Mouse (Mus musculus) MEL (cell line): ENCODE data around the gene Slc11a2. TPM values are rescaled to one million over a fixed set of nuclear protein-coding genes. Genes with fewer than 3 reads are reported as not detected.

Source experiments
- DNase-seq: peaks from one replicate; pipeline ENCODE4 v3.0.0; 2011; ENCODE audit warnings: low read depth, low spot score
- H3K27ac ChIP-seq: 2 replicates; pipeline ENCODE4 v1.5.1; 2012; ENCODE audit warnings: low read depth, mild to moderate bottlenecking, control low read depth, low read length, moderate library complexity; ENCODE audit not compliant: control insufficient read depth
- H3K27me3 ChIP-seq, 2 experiments: fragments of 150-350 bp in 1 of 2; sonication (generic) in 1 of 2; 2 replicates each; pipeline ENCODE4 v1.6.1; 2012; ENCODE audit warnings: low read length in 2 of 2, mild to moderate bottlenecking in 2 of 2, improper control_type of control experiment in 1 of 2, moderate library complexity in 1 of 2; ENCODE audit not compliant: insufficient read depth in 2 of 2, control insufficient read depth in 1 of 2
- H3K36me3 ChIP-seq, 2 experiments: 2 replicates each; pipeline ENCODE4 v1.6.1; 2012 to 2014; ENCODE audit warnings: low read length in 2 of 2, improper control_type of control experiment in 1 of 2, inconsistent platforms in 1 of 2, mild to moderate bottlenecking in 1 of 2; ENCODE audit not compliant: insufficient read depth in 2 of 2, control insufficient read depth in 1 of 2
- H3K4me1 ChIP-seq, 2 experiments: fragments of 150-350 bp in 1 of 2; sonication (generic) in 1 of 2; 2 replicates each; pipeline ENCODE4 v1.6.1; 2012; ENCODE audit warnings: low read length in 2 of 2, improper control_type of control experiment in 1 of 2, mild to moderate bottlenecking in 1 of 2; ENCODE audit not compliant: insufficient read depth in 2 of 2, control insufficient read depth in 1 of 2
- H3K4me3 ChIP-seq, 2 experiments: fragments of 150-350 bp in 1 of 2; sonication (generic) in 1 of 2; 2 replicates each; pipeline ENCODE4 v1.5.1; 2012; ENCODE audit warnings: low read depth in 2 of 2, low read length in 2 of 2, mild to moderate bottlenecking in 2 of 2, moderate library complexity in 2 of 2, control low read depth in 1 of 2, improper control_type of control experiment in 1 of 2; ENCODE audit not compliant: control insufficient read depth in 1 of 2, insufficient read depth in 1 of 2
- H3K79me2 ChIP-seq: 2 replicates; pipeline ENCODE4 v1.6.1; 2012; ENCODE audit warnings: mild to moderate bottlenecking, low read length, moderate library complexity; ENCODE audit not compliant: control insufficient read depth, poor library complexity, insufficient read depth
- H3K9ac ChIP-seq: 2 replicates; pipeline ENCODE4 v1.6.1; 2012; ENCODE audit warnings: low read depth, mild to moderate bottlenecking, control low read depth, low read length, moderate library complexity; ENCODE audit not compliant: control insufficient read depth, poor library complexity, severe bottlenecking
- H3K9me3 ChIP-seq: fragments of 150-350 bp; sonication (generic); replicated peaks from 2 replicates; pipeline ENCODE4 v1.6.1; 2012; ENCODE audit warnings: mild to moderate bottlenecking, low read length, improper control_type of control experiment, moderate library complexity; ENCODE audit not compliant: insufficient read depth
- CHD2 ChIP-seq: IDR thresholded peaks from 2 replicates; pipeline ENCODE4 v1.6.1; 2011; ENCODE audit warnings: low read length, improper control_type of control experiment
- CTCF ChIP-seq, 3 experiments: IDR thresholded peaks in 2 of 3; conservative IDR thresholded peaks in 1 of 3; 2 replicates each; pipeline ENCODE4 v1.5.1; 2011 to 2012; ENCODE audit warnings: low read length in 3 of 3, low read depth in 2 of 3, mild to moderate bottlenecking in 2 of 3, improper control_type of control experiment in 1 of 3, inconsistent platforms in 1 of 3, mixed read lengths in 1 of 3, moderate library complexity in 1 of 3; ENCODE audit not compliant: control insufficient read depth in 1 of 3, insufficient read depth in 1 of 3, poor library complexity in 1 of 3, severe bottlenecking in 1 of 3
- GABPA ChIP-seq: IDR thresholded peaks from 2 replicates; pipeline ENCODE4 v1.6.1; 2012; ENCODE audit warnings: low read depth, mild to moderate bottlenecking, inconsistent platforms, low read length, improper control_type of control experiment, moderate library complexity
- HCFC1 ChIP-seq: IDR thresholded peaks from 2 replicates; pipeline ENCODE4 v1.6.1; 2012; ENCODE audit warnings: low read depth, mild to moderate bottlenecking, inconsistent platforms, low read length, improper control_type of control experiment, moderate library complexity
- KAT2A ChIP-seq: conservative IDR thresholded peaks from 2 replicates; pipeline ENCODE4 v1.6.1; 2012; ENCODE audit warnings: low read depth, low read length, improper control_type of control experiment, inconsistent platforms
- MAFK ChIP-seq: IDR thresholded peaks from 2 replicates; pipeline ENCODE4 v1.6.1; 2011; ENCODE audit warnings: low read depth, mild to moderate bottlenecking, low read length, improper control_type of control experiment, borderline replicate concordance
- MAZ ChIP-seq: IDR thresholded peaks from 2 replicates; pipeline ENCODE4 v1.6.1; 2012; ENCODE audit warnings: low read depth, mild to moderate bottlenecking, inconsistent platforms, low read length, improper control_type of control experiment
- MEF2A ChIP-seq: IDR thresholded peaks from 2 replicates; pipeline ENCODE4 v1.6.1; 2014; ENCODE audit warnings: low read depth, mild to moderate bottlenecking, inconsistent platforms, low read length, improper control_type of control experiment; ENCODE audit not compliant: poor library complexity, insufficient replicate concordance, severe bottlenecking; ENCODE audit errors: extremely low read depth
- MXI1 ChIP-seq: IDR thresholded peaks from 2 replicates; pipeline ENCODE4 v1.6.1; 2011; ENCODE audit warnings: mild to moderate bottlenecking, low read depth, low read length, improper control_type of control experiment
- MYB ChIP-seq: IDR thresholded peaks from 2 replicates; pipeline ENCODE4 v1.6.1; 2011; ENCODE audit warnings: mild to moderate bottlenecking, low read depth, low read length, improper control_type of control experiment
- NELFE ChIP-seq: IDR thresholded peaks from 2 replicates; pipeline ENCODE4 v1.6.1; 2011; ENCODE audit warnings: low read depth, low read length, improper control_type of control experiment
- RAD21 ChIP-seq: IDR thresholded peaks from 2 replicates; pipeline ENCODE4 v1.6.1; 2011; ENCODE audit warnings: mild to moderate bottlenecking, low read depth, low read length, improper control_type of control experiment
- SMC3 ChIP-seq: IDR thresholded peaks from 2 replicates; pipeline ENCODE4 v1.6.1; 2011; ENCODE audit warnings: low read depth, low read length, improper control_type of control experiment
- TAL1 ChIP-seq: IDR thresholded peaks from 2 replicates; pipeline ENCODE4 v1.6.1; 2012; ENCODE audit warnings: mild to moderate bottlenecking, inconsistent platforms, low read length, moderate library complexity, mixed read lengths
- TBP ChIP-seq: IDR thresholded peaks from 2 replicates; pipeline ENCODE4 v1.8.0; 2011; ENCODE audit warnings: low read depth, low read length, improper control_type of control experiment
- UBTF ChIP-seq: IDR thresholded peaks from 2 replicates; pipeline ENCODE4 v1.6.1; 2012; ENCODE audit warnings: low read depth, mild to moderate bottlenecking, inconsistent platforms, low read length, improper control_type of control experiment, moderate library complexity, borderline replicate concordance; ENCODE audit not compliant: insufficient read depth
- USF1 ChIP-seq: IDR thresholded peaks from 2 replicates; pipeline ENCODE4 v1.6.1; 2014; ENCODE audit warnings: low read depth, mild to moderate bottlenecking, inconsistent platforms, low read length, improper control_type of control experiment, moderate library complexity
- USF2 ChIP-seq, 2 experiments: IDR thresholded peaks; 2 replicates each; pipeline ENCODE4 v1.6.1; 2011 to 2012; ENCODE audit warnings: improper control_type of control experiment in 2 of 2, low read length in 2 of 2, borderline replicate concordance in 1 of 2, inconsistent platforms in 1 of 2, low read depth in 1 of 2, mild to moderate bottlenecking in 1 of 2; ENCODE audit not compliant: insufficient read depth in 1 of 2
- ZC3H11A ChIP-seq: IDR thresholded peaks from 2 replicates; pipeline ENCODE4 v1.6.1; 2012; ENCODE audit warnings: low read depth, mild to moderate bottlenecking, inconsistent platforms, low read length, improper control_type of control experiment
- ZKSCAN1 ChIP-seq: IDR thresholded peaks from 2 replicates; pipeline ENCODE4 v1.6.1; 2012; ENCODE audit warnings: low read depth, mild to moderate bottlenecking, inconsistent platforms, low read length, improper control_type of control experiment, moderate library complexity
- ZMIZ1 ChIP-seq: IDR thresholded peaks from 2 replicates; pipeline ENCODE4 v1.6.1; 2012; ENCODE audit warnings: low read depth, mild to moderate bottlenecking, inconsistent platforms, low read length, improper control_type of control experiment, moderate library complexity
- polyA plus RNA-seq, 2 experiments: library from polyadenylated mRNA; stranded (reverse) in 1 of 2; unstranded in 1 of 2; fragments of >175 nt in 1 of 2; fragments of >200 nt in 1 of 2; gene quantifications; 2 replicates each; pipeline versions ENCODE4 v1.2.1 to v1.2.4; 2012; ENCODE audit warnings: low replicate concordance in 2 of 2, low read depth in 1 of 2; ENCODE audit not compliant: insufficient read length in 2 of 2, insufficient read depth in 1 of 2, missing spikeins in 1 of 2
- total RNA-seq: library from RNA; depleted of rRNA; stranded (reverse); fragments of 300-350 nt; gene quantifications from 2 replicates; pipeline ENCODE4 v1.2.3, GENCODE M21; 2012

Gene Slc11a2
- total and polyA plus RNA-seq, 3 experiments, result 69.0 to 112 TPM; not detected in 1

DNA sequence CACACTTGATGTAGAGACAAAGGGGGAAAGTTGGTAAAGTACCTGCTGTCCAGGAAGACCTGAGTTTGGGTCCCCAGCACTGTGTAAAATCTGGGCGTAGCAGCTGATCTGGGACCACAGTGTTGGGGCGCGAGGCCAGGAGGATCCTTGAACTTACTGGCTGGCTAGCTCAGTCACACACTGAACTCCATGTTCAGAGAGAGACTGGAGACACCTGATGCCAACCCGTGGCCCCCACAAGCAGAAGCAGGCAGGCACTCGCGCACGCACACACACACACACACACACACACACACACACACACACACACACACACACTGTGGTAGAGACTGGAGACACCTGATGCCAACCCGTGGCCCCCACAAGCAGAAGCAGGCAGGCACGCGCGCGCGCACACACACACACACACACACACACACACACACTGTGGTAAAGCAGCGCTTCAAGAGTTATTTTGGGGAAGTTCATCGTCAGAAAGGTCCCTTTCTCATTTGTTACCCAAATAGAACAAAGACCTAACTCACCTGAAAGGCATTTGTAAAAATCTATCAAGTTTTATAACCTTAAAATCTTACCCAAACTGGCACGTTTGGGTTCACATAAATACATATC, 36.5 kb downstream of the Slc11a2 start:
- Histone ChIP-seq H3K27ac (no peak overlapping the region), H3K9ac (no peak overlapping the region), H3K4me1 (peaks cover 21 to 25% of the 10 kb centered on the region in 2 experiments), H3K36me3 (peaks cover 0 to 22% of the 10 kb centered on the region in 2 experiments; a peak in 2 of 4 replicates), H3K79me2 (no peaks in the 10 kb centered on the region), H3K27me3 (no peaks in the 10 kb centered on the region), H3K9me3 (no peaks in the 10 kb centered on the region), H3K4me3 (no peak overlapping the region)
- peak; percentile 64 for DNase-seq
- no peak for TF ChIP-seq ZKSCAN1
- TF ChIP-seq TBP, result no peak
- no peak for TF ChIP-seq NELFE
- no peak for TF ChIP-seq MAFK
- no peak for TF ChIP-seq MEF2A
- no peak for TF ChIP-seq MXI1
- TF ChIP-seq KAT2A, result no peak

DNA sequence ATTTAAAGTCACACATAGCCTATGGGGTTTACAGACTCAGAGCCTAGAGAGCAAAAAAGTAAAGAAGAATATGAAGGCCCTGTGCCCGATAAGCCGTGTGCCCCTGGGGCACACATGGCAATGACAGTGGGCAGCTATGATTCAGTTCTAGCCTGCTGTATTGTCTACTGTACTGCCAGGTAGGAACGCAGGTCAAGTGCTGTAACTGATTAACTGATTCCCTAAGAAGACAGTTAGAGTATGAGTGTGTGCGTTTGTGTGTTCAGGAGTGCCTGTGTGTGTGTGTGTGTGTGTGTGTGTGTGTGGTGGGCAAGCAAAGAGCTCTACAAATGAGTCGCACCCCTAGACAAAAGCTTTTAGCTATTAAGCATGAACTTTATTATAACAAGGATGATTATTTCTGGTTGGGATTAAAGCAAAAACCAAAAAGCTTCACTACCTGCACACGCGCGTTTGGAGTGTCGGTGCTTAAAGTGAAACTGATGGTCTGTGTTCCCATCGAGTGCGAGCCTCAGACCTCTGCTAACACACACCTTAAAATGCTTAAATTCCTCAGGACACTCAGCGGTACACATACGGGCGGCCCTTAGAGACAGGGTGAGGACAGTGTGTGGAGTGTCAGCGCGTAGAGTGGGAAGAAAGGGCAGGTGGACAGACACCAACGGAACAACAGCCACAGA, 37.2 kb downstream of the Slc11a2 start:
- Histone ChIP-seq H3K4me1 (peaks cover 21 to 24% of the 10 kb centered on the region in 2 experiments), H3K27ac (no peak overlapping the region), H3K9me3 (no peaks in the 10 kb centered on the region), H3K27me3 (no peaks in the 10 kb centered on the region), H3K36me3 (peaks cover 0 to 19% of the 10 kb centered on the region in 2 experiments; a peak in 2 of 4 replicates), H3K79me2 (no peaks in the 10 kb centered on the region), H3K4me3 (no peak overlapping the region), H3K9ac (no peak overlapping the region)
- no peak for DNase-seq
- TF ChIP-seq ZMIZ1, result no peak
- no peak for TF ChIP-seq HCFC1
- no peak for TF ChIP-seq UBTF
- TF ChIP-seq CTCF (IDR thresholded peaks at IDR 0.05 in 2 of 3, conservative IDR thresholded peaks at IDR 0.05 in 1 of 3; ENCODE audit: control insufficient read depth in 1 of 3, insufficient read depth in 1 of 3, low read depth in 2 of 3, low read length in 3 of 3, poor library complexity in 1 of 3, severe bottlenecking in 1 of 3), result no peak
- no peak for TF ChIP-seq MYB
- TF ChIP-seq ZKSCAN1, result no peak
- no peak for TF ChIP-seq ZC3H11A
- no peak for TF ChIP-seq CHD2
- no peak for TF ChIP-seq USF2 (IDR thresholded peaks at IDR 0.05; ENCODE audit: borderline replicate concordance in 1 of 2, insufficient read depth in 1 of 2, low read depth in 1 of 2, low read length in 2 of 2)
- no peak for TF ChIP-seq GABPA
- no peak for TF ChIP-seq MEF2A
- no peak for TF ChIP-seq NELFE
- no peak for TF ChIP-seq RAD21
- TF ChIP-seq USF1, result no peak
- TF ChIP-seq MAZ, result no peak
- TF ChIP-seq SMC3, result no peak
- TF ChIP-seq TAL1, result no peak
